Mouse (Mus musculus) gastrocnemius, adult 8-10 months (tissue): ENCODE measurements around the gene Fam57a. TPM values are rescaled to one million over a fixed set of nuclear protein-coding genes. Genes with fewer than 3 reads are reported as not detected.
A peak's percentile ranks its signal among the peaks of the same experiment; 100 is the strongest.

Source experiments
- DNase-seq, 2 experiments: peaks; one replicate each; pipeline ENCODE4 v3.0.0; 2022; ENCODE audit warnings: low spot score in 2 of 2
- total RNA-seq, 4 experiments: library from RNA; stranded (reverse); gene quantifications; 2 replicates each; pipeline ENCODE4 v1.2.4; 2022

Fam57a gene
- total RNA-seq, 4 experiments from 2014 or later, result 0.88 to 2.3 (median 1.1) TPM

- DNase-seq, result no peak
Measured at GRCm38 (mm10) chr11:76243811-76244546, 64.5 kb downstream of the Fam57a start.

DNA sequence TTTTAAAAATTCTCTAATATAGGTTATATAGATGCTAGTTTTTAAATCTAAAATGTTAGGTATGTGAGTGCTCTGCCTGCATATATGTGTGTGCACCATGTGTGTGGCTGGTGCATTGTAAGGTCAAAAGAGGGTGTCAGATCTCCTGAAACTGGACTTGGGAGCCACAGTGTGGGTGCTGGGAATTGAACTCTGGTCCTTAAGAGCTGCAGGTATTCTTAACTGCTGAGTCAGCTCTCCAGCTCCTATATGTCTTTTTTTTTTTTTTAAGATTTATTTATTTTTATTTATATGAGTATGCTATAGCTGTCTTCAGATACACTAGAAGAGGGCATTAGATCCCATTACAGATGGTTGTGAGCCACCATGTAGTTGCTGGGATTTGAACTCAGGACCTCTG, 67.0 kb downstream of the Fam57a start:
- no peak for DNase-seq

GRCm38 (mm10) chr11:76247239-76247638, 67.8 kb downstream of the Fam57a start:
- DNase-seq, result no peak

- no peak for DNase-seq
Measured at GRCm38 (mm10) chr11:76252036-76252435, 72.6 kb downstream of the Fam57a start.

DNA sequence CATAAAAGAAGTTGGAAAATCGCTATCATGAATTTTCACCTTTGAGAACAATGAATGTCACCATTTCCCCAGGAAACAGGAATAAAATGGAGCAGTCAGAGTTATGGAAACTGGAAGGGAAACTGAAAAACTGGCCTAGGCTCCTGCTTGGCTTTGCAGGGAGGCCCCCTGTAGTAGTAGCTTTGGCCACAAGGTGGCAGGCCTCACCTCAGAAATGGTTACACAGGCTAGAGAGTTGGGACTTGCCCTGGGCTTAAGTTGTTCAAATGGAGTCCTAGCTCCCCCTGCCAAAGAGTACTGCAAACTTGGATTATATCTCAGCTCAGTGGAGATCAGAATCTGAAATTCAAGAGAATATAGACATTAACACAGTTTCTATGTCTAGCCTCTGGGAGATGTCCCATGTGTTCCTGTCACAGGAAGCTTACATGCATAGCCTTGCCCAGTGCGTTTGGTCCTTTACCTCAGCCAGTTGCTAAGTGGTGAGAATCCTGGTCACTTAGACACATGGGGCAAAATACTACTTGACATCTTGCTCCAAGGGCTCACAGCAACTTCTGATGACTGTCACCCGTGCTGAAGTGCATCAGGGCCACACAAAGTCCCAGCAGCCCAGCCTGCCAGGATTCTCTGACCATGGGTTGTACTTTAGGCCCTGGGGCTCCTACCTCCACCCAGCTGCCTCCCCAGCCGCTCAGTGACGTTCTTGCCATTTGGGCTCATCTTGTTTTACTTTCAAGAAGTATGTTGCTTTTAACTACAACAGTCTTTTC, 73.9 kb downstream of the Fam57a start:
- peak; percentile 73 to 78 for DNase-seq

- DNase-seq, result no peak
Measured at GRCm38 (mm10) chr11:76253918-76254264, 74.4 kb downstream of the Fam57a start.

DNA sequence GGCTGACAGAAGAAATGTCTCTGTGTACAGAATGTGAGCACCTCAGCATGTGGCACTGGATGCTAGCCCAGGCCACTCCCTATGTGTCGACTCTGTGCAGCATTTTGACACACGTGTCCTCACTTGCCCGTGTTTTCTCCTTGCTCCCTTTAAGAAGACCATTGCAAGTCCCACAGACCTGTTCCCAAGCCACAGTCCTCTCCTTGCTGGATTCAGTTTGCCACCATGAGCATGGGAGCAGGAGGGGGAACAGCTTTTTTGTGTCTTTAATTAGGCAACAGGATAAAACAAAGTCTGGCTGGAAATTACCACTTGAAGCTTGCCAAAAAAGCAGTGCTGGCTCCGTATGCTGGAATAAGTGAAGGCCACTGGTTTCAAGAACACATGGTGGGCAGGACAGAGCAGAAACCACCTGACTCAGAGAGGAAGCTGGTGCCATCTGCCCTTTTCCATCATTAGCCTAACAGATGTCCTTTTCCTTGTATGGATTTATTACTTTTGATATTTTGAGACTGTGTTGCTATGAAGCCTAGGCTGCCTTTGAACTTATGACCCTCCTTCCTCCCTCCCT, 76.0 kb downstream of the Fam57a start:
- DNase-seq, result no peak

DNA sequence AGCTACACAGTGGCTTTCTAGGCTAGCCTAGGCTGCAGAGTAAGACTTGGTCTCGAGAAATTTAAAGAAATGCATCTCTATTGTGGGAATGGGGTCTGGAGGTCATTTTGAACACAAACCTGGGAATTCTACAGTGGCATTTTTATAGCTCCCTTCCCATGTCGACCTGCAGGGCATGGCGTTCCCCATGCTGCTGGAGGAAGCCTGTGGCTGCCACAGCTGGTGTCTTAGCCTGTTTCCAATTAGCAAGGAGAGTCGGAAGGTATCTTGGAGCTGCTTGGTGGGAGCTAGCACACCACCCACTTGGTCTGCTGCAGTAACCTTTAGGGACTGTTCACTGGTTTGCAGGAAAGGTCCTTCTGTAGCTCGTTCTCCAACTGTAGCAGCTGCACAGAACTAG, 76.7 kb downstream of the Fam57a start:
- no peak for DNase-seq

DNA sequence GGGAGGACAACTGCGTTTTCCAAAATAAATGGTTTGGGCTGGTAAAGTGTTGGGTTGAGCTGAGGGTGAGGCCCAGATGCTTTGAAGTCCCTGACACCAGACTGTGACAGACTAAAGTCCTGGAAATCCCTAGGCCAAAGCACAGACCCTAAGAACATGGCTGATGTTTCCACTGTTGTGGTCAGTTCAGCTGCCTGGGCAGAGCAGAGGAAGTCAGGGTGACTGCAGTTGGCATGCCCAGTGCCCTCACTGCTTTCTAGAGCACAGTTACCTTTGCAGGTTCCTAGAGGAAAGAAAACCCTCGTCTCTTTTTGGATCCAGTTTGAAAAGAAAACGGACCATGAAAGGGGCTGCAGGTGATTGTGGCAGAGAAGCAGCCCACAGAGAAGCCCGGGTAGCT, 77.9 kb downstream of the Fam57a start:
- DNase-seq, result no peak

GRCm38 (mm10) chr11:76258511-76258910, 79.0 kb downstream of the Fam57a start:
- no peak for DNase-seq

- DNase-seq, result no peak
Measured at GRCm38 (mm10) chr11:76260208-76261050, 81.0 kb downstream of the Fam57a start.

DNA sequence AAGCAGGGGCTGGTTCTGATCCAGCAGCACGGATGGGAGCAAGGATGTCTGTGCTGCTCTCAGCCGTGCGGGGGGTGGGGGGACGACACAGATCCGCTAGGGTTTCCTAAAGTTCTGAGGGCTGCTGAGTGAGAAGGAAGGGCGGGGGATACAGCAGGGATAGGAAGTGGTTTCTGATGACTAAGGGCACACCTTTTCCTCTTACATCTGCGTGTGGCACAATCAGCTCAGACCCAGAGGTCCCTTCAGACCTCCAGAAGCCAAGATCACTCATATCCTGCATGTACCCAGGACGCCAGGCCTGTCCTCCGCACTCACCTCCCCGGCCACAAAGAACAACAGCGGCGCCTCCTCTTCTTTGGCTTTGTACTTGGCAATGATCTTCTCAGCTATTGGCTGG, 81.8 kb downstream of the Fam57a start:
- DNase-seq, result no peak

DNA sequence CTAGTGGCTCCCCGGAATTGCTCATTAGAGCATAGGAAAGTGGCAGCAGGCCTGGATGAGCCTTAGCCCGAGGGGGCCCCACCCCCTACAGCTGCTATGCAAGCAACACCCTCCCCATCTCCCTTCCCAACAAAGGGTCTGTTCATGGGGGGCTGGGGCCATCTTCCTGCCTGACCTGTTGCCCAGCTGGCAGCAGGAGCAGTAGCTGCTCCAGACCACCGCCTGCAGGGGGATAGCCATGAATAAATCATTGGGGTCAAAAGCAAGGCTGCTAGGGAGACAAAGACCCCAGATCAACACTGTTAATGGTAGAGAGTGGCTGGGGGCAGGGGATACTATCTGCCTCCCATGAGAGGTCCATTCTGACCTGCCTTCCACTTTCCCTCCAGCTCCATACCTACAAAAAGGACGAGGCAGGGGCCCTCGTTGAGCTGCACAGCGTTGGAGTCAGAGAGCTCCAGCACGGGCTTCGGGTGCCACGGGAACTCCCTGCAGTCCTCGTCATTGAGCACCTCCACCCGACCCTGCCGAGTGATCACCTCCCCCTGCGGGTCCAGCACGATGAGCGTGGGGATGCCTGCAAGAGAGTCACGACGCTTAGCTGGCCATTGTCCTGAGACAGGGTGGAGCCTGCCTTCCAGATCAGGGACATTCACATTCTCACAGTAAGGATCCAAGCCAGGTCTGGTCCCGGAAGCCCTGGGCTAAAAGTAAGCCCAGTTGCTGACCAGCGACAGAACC, 83.3 kb downstream of the Fam57a start:
- DNase-seq, result no peak

Other genes with a start within 250 kb of the Fam57a start
- 10 to 100 TPM; 14.1 to 17.5 (median 14.9) TPM for gene Rph3al, start 241.2 kb upstream of the Fam57a start, total RNA-seq
- gene 1700016K19Rik, start 179.8 kb upstream of the Fam57a start, total RNA-seq, result not detected
- 10 to 100 TPM in 1 of 4 experiments, 1 to 10 TPM in 3; 7.4 to 13.4 (median 9.2) TPM for gene Rflnb, start 151.9 kb upstream of the Fam57a start, total RNA-seq
- gene Vps53, start within 50 bp of the Fam57a start, total RNA-seq, result 10 to 100 TPM; 19.6 to 22.5 (median 21.5) TPM
- not detected for gene Dbil5, start 37.9 kb downstream of the Fam57a start, total RNA-seq
- 1 to 10 TPM; 2.0 to 4.3 (median 3.6) TPM for gene Gemin4, start 38.0 kb downstream of the Fam57a start, total RNA-seq
- 10 to 100 TPM; 12.8 to 14.7 (median 13.1) TPM for gene Mrm3, start 64.0 kb downstream of the Fam57a start, total RNA-seq
- 10 to 100 TPM; 22.0 to 24.5 (median 22.7) TPM for gene Glod4, start 64.1 kb downstream of the Fam57a start, total RNA-seq
- 10 to 100 TPM; 41.5 to 47.7 (median 43.3) TPM for gene Nxn, start 219.5 kb downstream of the Fam57a start, total RNA-seq
- gene Timm22, start 227.3 kb downstream of the Fam57a start, total RNA-seq, result 10 to 100 TPM; 31.6 to 45.2 (median 39.6) TPM